In genomic region chr8:84202938-84203917, GRCm38 (mm10) we compare ENCODE assay signal across 8 mouse cellular contexts. TPM values are rescaled to one million over a fixed set of nuclear protein-coding genes. Genes with fewer than 3 reads are reported as not detected.
A peak's percentile ranks its signal among the peaks of the same experiment; 100 is the strongest.
DNase-seq lines count a peak whose midpoint lies in the region; ATAC-seq and TF ChIP-seq lines count a peak whose summit lies in the region.

No protein-coding gene starts in this region.

- no peaks in the 10 kb centered on the region for H3K9me3 ChIP-seq in embryonic facial prominence, embryonic 11.5 days (replicated peaks; ENCODE audit: control insufficient read depth, low read length)
- H3K9me3 ChIP-seq in liver, embryonic 14.5 days (ENCODE audit: control insufficient read depth, low read length): no peaks in the 10 kb centered on the region
- no peaks in the 10 kb centered on the region for H3K9me3 ChIP-seq in stomach, embryonic 16.5 days (replicated peaks; ENCODE audit: control insufficient read depth, low read length)

- peak overlapping the region; percentile 49 for H3K4me2 ChIP-seq in embryonic facial prominence, embryonic 11.5 days (ENCODE audit: low read depth, low read length)
- peak overlapping the region; percentile 66 for H3K4me2 ChIP-seq in liver, embryonic 14.5 days (ENCODE audit: low read depth)
- H3K4me2 ChIP-seq in stomach, embryonic 16.5 days (ENCODE audit: low read depth, low read length): peak overlapping the region; percentile 94

- H3K36me3 ChIP-seq in embryonic facial prominence, embryonic 11.5 days (replicated peaks; ENCODE audit: control insufficient read depth, insufficient read depth, low read depth, low read length): no peaks in the 10 kb centered on the region
- H3K36me3 ChIP-seq in liver, embryonic 14.5 days (replicated peaks; ENCODE audit: control insufficient read depth, insufficient read depth, low read depth): no peaks in the 10 kb centered on the region
- peaks cover 5% of the 10 kb centered on the region; the same call in 1 of the 2 replicates for H3K36me3 ChIP-seq in stomach, embryonic 16.5 days (ENCODE audit: control insufficient read depth, insufficient read depth, low read length)

- peak overlapping the region; percentile 31 for H3K27ac ChIP-seq in embryonic facial prominence, embryonic 11.5 days (replicated peaks; ENCODE audit: low read depth, low read length)
- H3K27ac ChIP-seq in liver, embryonic 14.5 days: peak overlapping the region; percentile 20
- peak overlapping the region; percentile 98 for H3K27ac ChIP-seq in stomach, embryonic 16.5 days (ENCODE audit: low read length)

- whole genome bisulfite sequencing in embryonic facial prominence, embryonic 11.5 days: 10% methylated on average over 34 of the region's 34 CpGs
- 4% methylated on average over 34 of the region's 34 CpGs for WGBS in liver, embryonic 14.5 days (ENCODE audit: insufficient replicate concordance)
- 9% methylated on average over 34 of the region's 34 CpGs for WGBS in stomach, embryonic 16.5 days

- peak; percentile 69 for DNase-seq in layer of hippocampus, adult 11-12 months (ENCODE audit: low spot score)
- DNase-seq in layer of hippocampus, postnatal 25 days (ENCODE audit: extremely low spot score in 1 of 2, low spot score in 1 of 2): no peak
- peak; percentile 81 for DNase-seq in embryonic facial prominence, embryonic 11.5 days (ENCODE audit: low spot score)
- DNase-seq in heart, adult 8-10 months (ENCODE audit: low spot score): peak; percentile 90
- peak; percentile 86 for DNase-seq in kidney, adult 18-20 months
- no peak for DNase-seq in liver, embryonic 14.5 days (ENCODE audit: low read depth in 3 of 3, low spot score in 3 of 3)
- peak; percentile 92 for DNase-seq in natural killer cell, adult 2 months (ENCODE audit: low spot score in 2 of 2)

- no peak for TF ChIP-seq CTCF in liver, embryonic 14.5 days (IDR thresholded peaks at IDR 0.05; ENCODE audit: low read depth)

- H3K9ac ChIP-seq in embryonic facial prominence, embryonic 11.5 days (replicated peaks; ENCODE audit: low read length): peak overlapping the region; percentile 60
- H3K9ac ChIP-seq in liver, embryonic 14.5 days (replicated peaks): peak overlapping the region; percentile 27; the same call in 1 of the 2 replicates
- peak overlapping the region; percentile 85 for H3K9ac ChIP-seq in stomach, embryonic 16.5 days (ENCODE audit: low read length)

- no peak for TF ChIP-seq EP300 in liver, embryonic 14.5 days (IDR thresholded peaks at IDR 0.05; ENCODE audit: low read depth)

- H3K4me1 ChIP-seq in embryonic facial prominence, embryonic 11.5 days (ENCODE audit: control insufficient read depth, insufficient read depth, low read length): peaks cover 16% of the 10 kb centered on the region
- peaks cover 3 to 23% of the 10 kb centered on the region in 2 experiments for H3K4me1 ChIP-seq in liver, embryonic 14.5 days (replicated peaks; ENCODE audit: control insufficient read depth in 2 of 2, insufficient read depth in 2 of 2, low read length in 1 of 2)
- peaks cover 62% of the 10 kb centered on the region for H3K4me1 ChIP-seq in stomach, embryonic 16.5 days (ENCODE audit: control insufficient read depth, insufficient read depth, low read length)

- no peaks in the 10 kb centered on the region for H3K27me3 ChIP-seq in embryonic facial prominence, embryonic 11.5 days (ENCODE audit: control insufficient read depth, insufficient read depth, low read length)
- peaks cover 21% of the 10 kb centered on the region for H3K27me3 ChIP-seq in liver, embryonic 14.5 days (ENCODE audit: control insufficient read depth, insufficient read depth, low read length)
- no peaks in the 10 kb centered on the region for H3K27me3 ChIP-seq in stomach, embryonic 16.5 days (ENCODE audit: control insufficient read depth, insufficient read depth, low read length)

- peak overlapping the region; percentile 35 for H3K4me3 ChIP-seq in embryonic facial prominence, embryonic 11.5 days (ENCODE audit: low read depth, low read length)
- H3K4me3 ChIP-seq in liver, embryonic 14.5 days (ENCODE audit: insufficient read depth in 1 of 2, low read depth in 2 of 2, low read length in 2 of 2): peak overlapping the region; percentile 31 to 41
- peak overlapping the region; percentile 90 for H3K4me3 ChIP-seq in stomach, embryonic 16.5 days (replicated peaks; ENCODE audit: low read length)

- peak; percentile 27; the same call in 1 of the 2 replicates for ATAC-seq in embryonic facial prominence, embryonic 11.5 days (replicated peaks; ENCODE audit: insufficient number of reproducible peaks, low FRiP score, low TSS enrichment, low read depth)
- peak; percentile 27; the same call in 1 of the 2 replicates for ATAC-seq in liver, embryonic 14.5 days (ENCODE audit: insufficient read depth)
- ATAC-seq in stomach, embryonic 16.5 days (ENCODE audit: insufficient read depth, low FRiP score): peak; percentile 39

RNA-seq across cellular contexts. Expression of gene Nanos3, which starts 18.2 kb away (rescaled TPM):
- total RNA-seq in layer of hippocampus, postnatal 25 days (2021): 1 to 10 TPM; 2.6 to 3.0 TPM
- 3.9 and 4.7 TPM in 2 replicates for polyA plus RNA-seq in embryonic facial prominence, embryonic 11.5 days (2014; fragmentation: Nextera tagmentation; extraction: Ambion mirVana)
- total RNA-seq in heart, adult 8-10 months (2022): 1 to 10 TPM in 3 of 4 experiments, under 1 TPM in 1; 0.98 to 1.7 (median 1.5) TPM
- 0.12 TPM in 1 of 2 replicates, not detected in the other for polyA plus RNA-seq in liver, embryonic 14.5 days (2012; rRNA removed)
- not detected in 2 replicates for polyA plus RNA-seq in liver, embryonic 14.5 days (2014; fragmentation: Nextera tagmentation; extraction: Ambion mirVana)
- 1.3 TPM in 1 of 2 replicates, not detected in the other for polyA plus RNA-seq in stomach, embryonic 16.5 days (2015; fragmentation: Nextera tagmentation; extraction: Ambion mirVana)

RNA-seq across cellular contexts. Expression of gene Zswim4, which starts 33.6 kb away (rescaled TPM):
- 10 to 100 TPM; 16.5 to 20.4 TPM for total RNA-seq in layer of hippocampus, postnatal 25 days (2021)
- 15.3 and 16.9 TPM in 2 replicates for polyA plus RNA-seq in embryonic facial prominence, embryonic 11.5 days (2014; fragmentation: Nextera tagmentation; extraction: Ambion mirVana)
- 1 to 10 TPM; 6.6 to 8.0 (median 7.2) TPM for total RNA-seq in heart, adult 8-10 months (2022)
- 1.9 and 2.1 TPM in 2 replicates for polyA plus RNA-seq in liver, embryonic 14.5 days (2012; rRNA removed)
- 0.74 and 1.4 TPM in 2 replicates for polyA plus RNA-seq in liver, embryonic 14.5 days (2014; fragmentation: Nextera tagmentation; extraction: Ambion mirVana)
- polyA plus RNA-seq in stomach, embryonic 16.5 days (2015; fragmentation: Nextera tagmentation; extraction: Ambion mirVana): 9.7 and 10.5 TPM in 2 replicates

RNA-seq across cellular contexts. Expression of gene D8Ertd738e, which starts 46.3 kb away (rescaled TPM):
- total RNA-seq in layer of hippocampus, postnatal 25 days (2021): 100 to 1,000 TPM; 140 to 152 TPM
- 322 and 340 TPM in 2 replicates for polyA plus RNA-seq in embryonic facial prominence, embryonic 11.5 days (2014; fragmentation: Nextera tagmentation; extraction: Ambion mirVana)
- total RNA-seq in heart, adult 8-10 months (2022): 100 to 1,000 TPM; 165 to 232 (median 189) TPM
- 95.7 and 127 TPM in 2 replicates for polyA plus RNA-seq in liver, embryonic 14.5 days (2012; rRNA removed)
- polyA plus RNA-seq in liver, embryonic 14.5 days (2014; fragmentation: Nextera tagmentation; extraction: Ambion mirVana): 261 and 262 TPM in 2 replicates
- polyA plus RNA-seq in stomach, embryonic 16.5 days (2015; fragmentation: Nextera tagmentation; extraction: Ambion mirVana): 271 and 289 TPM in 2 replicates

RNA-seq across cellular contexts. Expression of gene Mri1, which starts 53.9 kb away (rescaled TPM):
- total RNA-seq in layer of hippocampus, postnatal 25 days (2021): 10 to 100 TPM; 18.4 to 20.6 TPM
- 50.6 and 54.1 TPM in 2 replicates for polyA plus RNA-seq in embryonic facial prominence, embryonic 11.5 days (2014; fragmentation: Nextera tagmentation; extraction: Ambion mirVana)
- 10 to 100 TPM; 10.5 to 15.0 (median 12.5) TPM for total RNA-seq in heart, adult 8-10 months (2022)
- polyA plus RNA-seq in liver, embryonic 14.5 days (2012; rRNA removed): 15.6 and 17.2 TPM in 2 replicates
- polyA plus RNA-seq in liver, embryonic 14.5 days (2014; fragmentation: Nextera tagmentation; extraction: Ambion mirVana): 27.1 and 28.7 TPM in 2 replicates
- 49.2 and 55.0 TPM in 2 replicates for polyA plus RNA-seq in stomach, embryonic 16.5 days (2015; fragmentation: Nextera tagmentation; extraction: Ambion mirVana)

RNA-seq across cellular contexts. Expression of gene 4930432K21Rik, which starts 55.4 kb away (rescaled TPM):
- 1 to 10 TPM; 1.4 to 2.1 TPM for total RNA-seq in layer of hippocampus, postnatal 25 days (2021)
- polyA plus RNA-seq in embryonic facial prominence, embryonic 11.5 days (2014; fragmentation: Nextera tagmentation; extraction: Ambion mirVana): 0.53 and 0.67 TPM in 2 replicates
- total RNA-seq in heart, adult 8-10 months (2022): 1 to 10 TPM in 1 of 4 experiments, under 1 TPM in 3; 0.17 to 1.2 (median 0.31) TPM
- 0.15 and 0.19 TPM in 2 replicates for polyA plus RNA-seq in liver, embryonic 14.5 days (2012; rRNA removed)
- polyA plus RNA-seq in liver, embryonic 14.5 days (2014; fragmentation: Nextera tagmentation; extraction: Ambion mirVana): 0.25 TPM in 1 of 2 replicates, not detected in the other
- polyA plus RNA-seq in stomach, embryonic 16.5 days (2015; fragmentation: Nextera tagmentation; extraction: Ambion mirVana): 1.0 and 1.1 TPM in 2 replicates

Comparison
In these comparisons a context has a peak if more than half of its experiments do, and no peak if none do; other contexts are left out.
1. DNase-seq: peak in layer of hippocampus, adult 11-12 months (single experiment), embryonic facial prominence, embryonic 11.5 days (single experiment), heart, adult 8-10 months (single experiment), kidney, adult 18-20 months (single experiment) and natural killer cell, adult 2 months (2 of 2); none in layer of hippocampus, postnatal 25 days (0 of 2) and liver, embryonic 14.5 days (0 of 3).
2. H3K27ac ChIP-seq: peak in every context shown above with its lines; median percentile 98 in stomach, embryonic 16.5 days; 31 in embryonic facial prominence, embryonic 11.5 days; 20 in liver, embryonic 14.5 days.
3. H3K4me3 ChIP-seq: peak in every context shown above with its lines; median percentile 90 in stomach, embryonic 16.5 days; 36 in liver, embryonic 14.5 days; 35 in embryonic facial prominence, embryonic 11.5 days.
4. H3K9ac ChIP-seq: peak in every context shown above with its lines; median percentile 85 in stomach, embryonic 16.5 days; 60 in embryonic facial prominence, embryonic 11.5 days; 27 in liver, embryonic 14.5 days.
5. Peak in every context shown above with its lines, with median percentiles within 50 percentile points of each other: ATAC-seq and H3K4me2 ChIP-seq.